In the genomic region with DNA sequence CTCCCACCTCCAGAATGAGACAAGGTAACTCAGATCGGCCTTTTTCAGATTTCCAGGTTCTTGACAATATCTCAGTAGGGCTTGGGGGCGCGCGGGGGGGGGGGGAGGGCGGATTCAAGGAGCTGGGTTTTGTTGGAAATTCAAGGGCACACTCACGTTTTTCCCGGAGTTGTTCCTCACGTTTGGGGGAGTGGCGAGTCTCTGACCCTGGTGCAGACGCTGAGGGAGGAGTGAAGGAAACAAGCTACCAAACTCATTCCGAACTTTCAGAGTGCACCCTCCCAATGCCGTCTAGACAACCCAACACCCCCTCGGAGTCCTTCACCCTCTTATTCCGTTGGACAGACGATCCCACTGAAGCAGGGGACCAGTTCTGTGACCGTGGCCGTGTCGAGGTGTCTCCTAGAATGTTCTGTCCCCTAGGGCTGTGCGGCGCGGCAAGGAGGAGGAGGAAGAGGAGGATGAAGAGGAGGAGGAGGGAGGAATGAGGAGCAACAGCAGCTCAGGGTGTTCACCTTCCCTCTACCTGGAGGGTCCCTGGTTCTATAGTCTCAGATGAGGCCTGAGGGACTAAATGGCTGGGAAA, we compare ENCODE assay signal across 9 mouse cellular contexts. TPM values are rescaled to one million over a fixed set of nuclear protein-coding genes. Genes with fewer than 3 reads are reported as not detected.
DNase-seq lines count a peak whose midpoint lies in the region; ATAC-seq and TF ChIP-seq lines count a peak whose summit lies in the region.
"Had no signal": no experiment of that assay in that cellular context is flagged by ENCODE, and none has a peak within 500 bp of the region (broad histone marks: within the 10 kb centered on the region; RNA-seq: fewer than 3 reads in every experiment).

No protein-coding gene starts in this region.

- TF ChIP-seq EP300 in heart, adult 2 months (IDR thresholded peaks at IDR 0.05; ENCODE audit: insufficient read depth, low read depth, low read length), result no peak

- no peaks in the 10 kb centered on the region for H3K36me3 ChIP-seq in heart, adult 2 months (ENCODE audit: control insufficient read depth, insufficient read depth, low read length)
- no peaks in the 10 kb centered on the region for H3K36me3 ChIP-seq in hindbrain, embryonic 13.5 days
- no peaks in the 10 kb centered on the region for H3K36me3 ChIP-seq in midbrain, embryonic 11.5 days (ENCODE audit: control insufficient read depth, insufficient read depth, low read length)

- H3K4me2 ChIP-seq in hindbrain, embryonic 13.5 days, result peak overlapping the region; percentile 53
- peak overlapping the region; percentile 64 for H3K4me2 ChIP-seq in midbrain, embryonic 11.5 days

- no peak for DNase-seq in heart, adult 2 months
- no peak for DNase-seq in heart, postnatal 4 days
- DNase-seq in R1 (ENCODE audit: low read depth, low spot score), result peak; percentile 80
- DNase-seq in midbrain, embryonic 11.5 days (ENCODE audit: low spot score, missing footprints), result peak; percentile 94
- no peak for DNase-seq in left cerebral cortex, adult 11 months (ENCODE audit: low spot score)
- no peak for DNase-seq in left cerebral cortex, adult 9 months (ENCODE audit: low spot score in 2 of 2)
- no peak for DNase-seq in left cerebral cortex, postnatal 4 days
- DNase-seq: right cerebral cortex, postnatal 4 days had no signal

- peak overlapping the region; percentile 45; the same call in 1 of the 2 replicates for H3K4me3 ChIP-seq in heart, adult 2 months
- H3K4me3 ChIP-seq in hindbrain, embryonic 13.5 days, result peak overlapping the region; percentile 31
- H3K4me3 ChIP-seq in midbrain, embryonic 11.5 days (ENCODE audit: low read depth, low read length), result peak overlapping the region; percentile 30; the same call in 1 of the 2 replicates

- intact Hi-C loops in heart, adult 2 months (cut with DNase I), result no loop called here
- intact Hi-C loops in left cerebral cortex, postnatal 4 days (cut with DNase I), result loop anchor here (5.0 kb wide), 1 partner anchor 270 kb away; no protein-coding TSS in a partner anchor

- H3K27me3 ChIP-seq in heart, adult 2 months (ENCODE audit: control insufficient read depth, insufficient read depth, low read length), result peaks cover 8% of the 10 kb centered on the region; the same call in 1 of the 2 replicates
- peaks cover 99% of the 10 kb centered on the region for H3K27me3 ChIP-seq in hindbrain, embryonic 13.5 days
- peaks cover 92% of the 10 kb centered on the region for H3K27me3 ChIP-seq in midbrain, embryonic 11.5 days (ENCODE audit: control insufficient read depth, insufficient read depth, low read length)

- WGBS in heart, adult 2 months, result 15% methylated on average over 21 of the region's 21 CpGs
- WGBS in hindbrain, embryonic 13.5 days, result 3% methylated on average over 20 of the region's 21 CpGs
- under 1% methylated on average over 20 of the region's 21 CpGs for WGBS in midbrain, embryonic 11.5 days

- TF ChIP-seq CTCF in heart, adult 2 months (IDR thresholded peaks at IDR 0.05), result no peak

- no peak overlapping the region for H3K9ac ChIP-seq in heart, adult 2 months (ENCODE audit: low read depth, low read length)
- no peak overlapping the region for H3K9ac ChIP-seq in hindbrain, embryonic 13.5 days
- no peak overlapping the region for H3K9ac ChIP-seq in midbrain, embryonic 11.5 days (ENCODE audit: low read length)

- no peak overlapping the region for H3K27ac ChIP-seq in heart, adult 2 months
- no peak overlapping the region for H3K27ac ChIP-seq in hindbrain, embryonic 13.5 days
- no peak overlapping the region for H3K27ac ChIP-seq in midbrain, embryonic 11.5 days (ENCODE audit: low read depth, low read length)

- H3K9me3 ChIP-seq in hindbrain, embryonic 13.5 days, result no peaks in the 10 kb centered on the region
- 0 out of 2 replicates have a peak, but pooled peaks cover 2% of the 10 kb centered on the region for H3K9me3 ChIP-seq in midbrain, embryonic 11.5 days (ENCODE audit: control insufficient read depth, low read length)

- no peak for ATAC-seq in hindbrain, embryonic 13.5 days (ENCODE audit: low FRiP score)
- ATAC-seq in midbrain, embryonic 11.5 days (ENCODE audit: low FRiP score), result no peak

- H3K4me1 ChIP-seq in heart, adult 2 months (ENCODE audit: control insufficient read depth, insufficient read depth, low read length), result peaks cover 1% of the 10 kb centered on the region
- peaks cover 32% of the 10 kb centered on the region for H3K4me1 ChIP-seq in hindbrain, embryonic 13.5 days (replicated peaks)
- H3K4me1 ChIP-seq in midbrain, embryonic 11.5 days (ENCODE audit: control insufficient read depth, insufficient read depth, low read length), result peaks cover 18% of the 10 kb centered on the region

- TF ChIP-seq POLR2A in heart, adult 2 months (IDR thresholded peaks at IDR 0.05; ENCODE audit: insufficient read depth, low read depth, low read length), result no peak

- H3K79me2 ChIP-seq in heart, adult 2 months (replicated peaks; ENCODE audit: control insufficient read depth, insufficient read depth, low read length), result no peaks in the 10 kb centered on the region

RNA-seq across cellular contexts. Expression of a gene that starts 8.2 kb away (rescaled TPM):
- under 1 TPM; 0.18 to 0.60 TPM for total RNA-seq in heart, adult 2 months (2021)
- 0.47 and 0.80 TPM in 2 replicates for polyA plus RNA-seq in heart, adult 2 months (2012; rRNA removed)
- total RNA-seq in heart, postnatal 4 days (2021), result 1 to 10 TPM; 2.4 to 3.0 TPM
- polyA plus RNA-seq in hindbrain, embryonic 13.5 days (2015; fragmentation: Nextera tagmentation; extraction: Ambion mirVana), result 0.62 and 0.64 TPM in 2 replicates
- polyA plus RNA-seq in midbrain, embryonic 11.5 days (2014; fragmentation: Nextera tagmentation; extraction: Ambion mirVana), result 0.40 and 0.52 TPM in 2 replicates
- total RNA-seq in left cerebral cortex, postnatal 4 days (2021), result 1 to 10 TPM in 1 of 2 experiments, under 1 TPM in 1; 0.52 to 1.4 TPM

Comparison
In these comparisons a context has a peak if more than half of its experiments do, and no peak if none do; other contexts are left out.
1. DNase-seq: peak in R1 (single experiment) and midbrain, embryonic 11.5 days (single experiment); none in heart, adult 2 months (0 of 2), heart, postnatal 4 days (single experiment), left cerebral cortex, adult 11 months (single experiment), left cerebral cortex, adult 9 months (0 of 2) and left cerebral cortex, postnatal 4 days (single experiment).
2. Peak in every context shown above with its lines, with median percentiles within 50 percentile points of each other: H3K4me3 ChIP-seq.